Mouse (Mus musculus): ENCODE measurements around the gene Scap. TPM values are rescaled to one million over a fixed set of nuclear protein-coding genes. Genes with fewer than 3 reads are reported as not detected.
"Not testable (repeated sequence)": the region's sequence is repeated elsewhere in the genome, so short reads cannot be mapped to it uniquely, and the experiment has no call there.

The Scap gene
- polyA plus RNA-seq, 1 experiment from 2014 or later = 38.8 TPM

DNA sequence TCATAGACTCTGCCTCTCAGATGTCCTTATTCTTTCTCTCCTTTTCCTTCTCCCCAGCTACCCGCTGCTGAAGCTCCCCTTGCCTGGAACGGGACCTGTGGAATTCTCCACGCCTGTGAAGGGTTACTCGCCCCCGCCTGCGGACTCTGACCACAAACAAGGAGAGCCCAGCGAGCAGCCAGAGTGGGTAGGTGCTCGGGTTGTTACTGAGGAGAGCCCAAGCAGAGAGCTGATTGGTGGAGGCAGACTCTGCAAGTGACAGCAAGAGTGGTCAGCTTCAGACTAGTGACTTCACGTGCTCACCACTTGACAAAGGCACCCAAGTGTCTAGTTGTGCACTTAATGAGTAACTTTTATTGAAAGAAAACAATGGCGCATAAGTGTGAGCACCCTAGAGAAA lies 29.2 kb downstream of the Scap start:
- WGBS = 86% methylated on average over 10 of the region's 10 CpGs

GRCm38 (mm10) chr9:110366746-110367145 lies 33.7 kb downstream of the Scap start:
- peaks cover 43% of the 10 kb centered on the region for H3K36me3 ChIP-seq
- no peak overlapping the region for H3K27ac ChIP-seq
- no peaks in the 10 kb centered on the region for H3K4me1 ChIP-seq
- H3K27me3 ChIP-seq = no peaks in the 10 kb centered on the region
- H3K9ac ChIP-seq = no peak overlapping the region
- no peak overlapping the region for H3K4me2 ChIP-seq
- H3K4me3 ChIP-seq = no peak overlapping the region
- ATAC-seq (ENCODE audit: insufficient number of reproducible peaks, low FRiP score, low TSS enrichment, low read depth) = no peak
- WGBS = 69% methylated on average over 5 of the region's 5 CpGs
- no peaks in the 10 kb centered on the region for H3K9me3 ChIP-seq

More for the DNA sequence above, 29.2 kb downstream of the Scap start:
- H3K9ac ChIP-seq = no peak overlapping the region
- no peak overlapping the region for H3K4me3 ChIP-seq
- H3K27ac ChIP-seq = no peak overlapping the region
- ATAC-seq (ENCODE audit: insufficient number of reproducible peaks, low FRiP score, low TSS enrichment, low read depth) = no peak
- no peaks in the 10 kb centered on the region for H3K27me3 ChIP-seq
- H3K4me2 ChIP-seq = no peak overlapping the region
- H3K9me3 ChIP-seq = no peaks in the 10 kb centered on the region
- peaks cover 36% of the 10 kb centered on the region for H3K36me3 ChIP-seq
- H3K4me1 ChIP-seq = no peaks in the 10 kb centered on the region

- no peak overlapping the region for H3K27ac ChIP-seq
- no peaks in the 10 kb centered on the region for H3K9me3 ChIP-seq
- WGBS = 59% methylated on average over 3 of the region's 3 CpGs
- no peak overlapping the region for H3K4me3 ChIP-seq
- peaks cover 43% of the 10 kb centered on the region for H3K36me3 ChIP-seq
- no peaks in the 10 kb centered on the region for H3K27me3 ChIP-seq
- H3K9ac ChIP-seq = no peak overlapping the region
- no peak overlapping the region for H3K4me2 ChIP-seq
- H3K4me1 ChIP-seq = no peaks in the 10 kb centered on the region
- ATAC-seq (ENCODE audit: insufficient number of reproducible peaks, low FRiP score, low TSS enrichment, low read depth) = no peak
Observed at GRCm38 (mm10) chr9:110369860-110370259, 36.8 kb downstream of the Scap start.

- no peak overlapping the region for H3K9ac ChIP-seq
- no peaks in the 10 kb centered on the region for H3K4me1 ChIP-seq
- no peak overlapping the region for H3K4me2 ChIP-seq
- 89% methylated on average over 13 of the region's 13 CpGs for WGBS
- peaks cover 56% of the 10 kb centered on the region for H3K36me3 ChIP-seq
- no peak for ATAC-seq (ENCODE audit: insufficient number of reproducible peaks, low FRiP score, low TSS enrichment, low read depth)
- H3K27me3 ChIP-seq = no peaks in the 10 kb centered on the region
- H3K4me3 ChIP-seq = no peak overlapping the region
- H3K9me3 ChIP-seq = no peaks in the 10 kb centered on the region
- no peak overlapping the region for H3K27ac ChIP-seq
Observed at GRCm38 (mm10) chr9:110373871-110374270, 40.8 kb downstream of the Scap start.

- Histone ChIP-seq H3K4me3 (no peak overlapping the region), H3K27me3 (no peaks in the 10 kb centered on the region), H3K36me3 (peaks cover 65% of the 10 kb centered on the region), H3K27ac (no peak overlapping the region), H3K4me1 (no peaks in the 10 kb centered on the region), H3K9me3 (no peaks in the 10 kb centered on the region), H3K4me2 (no peak overlapping the region), H3K9ac (no peak overlapping the region)
- ATAC-seq (ENCODE audit: insufficient number of reproducible peaks, low FRiP score, low TSS enrichment, low read depth) = no peak
- 88% methylated on average over 3 of the region's 3 CpGs for WGBS
Observed at GRCm38 (mm10) chr9:110375668-110376067, 42.6 kb downstream of the Scap start.

GRCm38 (mm10) chr9:110377655-110378054 lies 44.6 kb downstream of the Scap start:
- H3K9me3 ChIP-seq; H3K4me2 ChIP-seq; H3K4me1 ChIP-seq; ATAC-seq (ENCODE audit: insufficient number of reproducible peaks, low FRiP score, low TSS enrichment, low read depth); H3K9ac ChIP-seq; H3K4me3 ChIP-seq; H3K27me3 ChIP-seq; H3K27ac ChIP-seq: not testable (repeated sequence)
- peaks cover 72% of the 10 kb centered on the region for H3K36me3 ChIP-seq
- 85% methylated on average over 15 of the region's 15 CpGs for WGBS

- H3K9me3 ChIP-seq = no peaks in the 10 kb centered on the region
- 90% methylated on average over 8 of the region's 8 CpGs for WGBS
- H3K27ac ChIP-seq = no peak overlapping the region
- peaks cover 3% of the 10 kb centered on the region; the same call in 1 of the 2 replicates for H3K4me1 ChIP-seq
- no peaks in the 10 kb centered on the region for H3K27me3 ChIP-seq
- no peak overlapping the region for H3K4me3 ChIP-seq
- no peak for ATAC-seq (ENCODE audit: insufficient number of reproducible peaks, low FRiP score, low TSS enrichment, low read depth)
- H3K36me3 ChIP-seq = peaks cover 77% of the 10 kb centered on the region
- no peak overlapping the region for H3K9ac ChIP-seq
- no peak overlapping the region for H3K4me2 ChIP-seq
Observed at GRCm38 (mm10) chr9:110379361-110379760, 46.3 kb downstream of the Scap start.

DNA sequence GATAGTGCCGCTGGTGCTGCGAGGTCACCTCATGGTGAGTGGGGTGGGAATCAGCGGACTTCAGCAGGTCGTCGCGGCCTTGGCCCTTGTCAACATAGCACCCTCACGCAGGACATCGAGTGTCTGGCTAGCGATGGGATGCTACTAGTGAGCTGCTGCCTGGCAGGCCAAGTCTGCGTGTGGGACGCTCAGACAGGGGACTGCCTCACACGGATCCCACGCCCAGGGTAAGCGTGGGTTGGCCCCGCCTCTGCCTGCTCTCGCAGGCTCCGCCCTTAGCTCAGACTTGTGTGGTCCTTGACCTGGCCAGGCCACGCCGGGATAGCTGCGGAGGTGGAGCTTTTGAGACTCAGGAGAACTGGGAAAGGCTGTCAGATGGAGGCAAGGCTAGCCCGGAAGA lies 47.6 kb downstream of the Scap start:
- H3K27me3 ChIP-seq = no peaks in the 10 kb centered on the region
- no peaks in the 10 kb centered on the region for H3K9me3 ChIP-seq
- 0 out of 2 replicates have a peak overlapping the region, but pooled peaks have one; percentile 3 for H3K4me2 ChIP-seq
- peaks cover 3% of the 10 kb centered on the region; the same call in 1 of the 2 replicates for H3K4me1 ChIP-seq
- ATAC-seq (ENCODE audit: insufficient number of reproducible peaks, low FRiP score, low TSS enrichment, low read depth) = no peak
- H3K27ac ChIP-seq = no peak overlapping the region
- no peak overlapping the region for H3K9ac ChIP-seq
- no peak overlapping the region for H3K4me3 ChIP-seq
- WGBS = 45% methylated on average over 21 of the region's 21 CpGs
- H3K36me3 ChIP-seq = peaks cover 88% of the 10 kb centered on the region

DNA sequence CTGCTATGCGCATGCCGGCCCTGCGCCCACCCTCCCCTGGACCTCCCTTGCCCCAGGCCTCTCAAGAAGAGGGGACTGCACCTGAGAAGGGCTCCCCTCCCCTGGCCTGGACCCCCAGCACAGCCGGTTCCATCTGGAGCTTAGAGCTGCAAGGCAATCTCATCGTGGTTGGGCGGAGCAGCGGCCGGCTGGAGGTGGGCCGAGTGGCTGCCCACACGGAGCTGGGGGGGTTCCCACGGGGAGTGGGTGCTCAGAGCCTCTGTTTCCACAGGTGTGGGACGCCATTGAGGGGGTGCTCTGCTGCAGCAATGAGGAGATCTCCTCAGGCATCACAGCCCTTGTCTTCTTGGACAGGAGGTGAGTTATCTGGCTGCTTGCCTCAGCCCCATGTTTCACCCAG lies 48.2 kb downstream of the Scap start:
- peaks cover 90% of the 10 kb centered on the region for H3K36me3 ChIP-seq
- H3K9ac ChIP-seq = no peak overlapping the region
- WGBS = 76% methylated on average over 12 of the region's 12 CpGs
- H3K27me3 ChIP-seq = no peaks in the 10 kb centered on the region
- H3K4me1 ChIP-seq = peaks cover 3% of the 10 kb centered on the region; the same call in 1 of the 2 replicates
- H3K4me2 ChIP-seq = no peak overlapping the region
- no peak for ATAC-seq (ENCODE audit: insufficient number of reproducible peaks, low FRiP score, low TSS enrichment, low read depth)
- no peak overlapping the region for H3K27ac ChIP-seq
- no peak overlapping the region for H3K4me3 ChIP-seq
- H3K9me3 ChIP-seq = no peaks in the 10 kb centered on the region

- Histone ChIP-seq H3K4me1 (peaks cover 3% of the 10 kb centered on the region; the same call in 1 of the 2 replicates), H3K27me3 (no peaks in the 10 kb centered on the region), H3K4me3 (no peak overlapping the region), H3K27ac (no peak overlapping the region), H3K4me2 (no peak overlapping the region), H3K9me3 (no peaks in the 10 kb centered on the region), H3K9ac (no peak overlapping the region), H3K36me3 (peaks cover 92% of the 10 kb centered on the region)
- WGBS = 82% methylated on average over 7 of the region's 7 CpGs
- no peak for ATAC-seq (ENCODE audit: insufficient number of reproducible peaks, low FRiP score, low TSS enrichment, low read depth)
Observed at GRCm38 (mm10) chr9:110384369-110384929, 51.4 kb downstream of the Scap start.

DNA sequence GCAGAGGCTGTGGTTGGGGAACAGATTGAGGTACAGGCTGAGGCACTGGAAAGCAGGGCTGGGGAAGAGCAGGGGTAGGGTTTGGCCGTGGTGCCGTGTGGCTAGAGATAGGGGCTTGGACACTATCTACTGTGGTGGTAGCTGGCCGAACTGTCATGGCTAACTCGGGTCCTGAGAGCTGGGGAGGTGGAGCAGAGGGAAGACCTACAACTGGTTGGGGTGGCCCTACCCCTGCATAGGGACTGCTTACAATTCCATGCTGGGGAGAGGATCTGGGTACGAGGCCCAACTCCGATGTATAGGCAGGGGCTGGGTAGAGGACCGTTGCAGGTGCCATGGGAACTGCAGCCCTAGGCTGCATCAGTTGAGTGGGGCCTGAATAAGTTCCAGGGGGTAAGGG lies 54.9 kb downstream of the Scap start:
- no peaks in the 10 kb centered on the region for H3K4me1 ChIP-seq
- WGBS = 94% methylated on average over 7 of the region's 7 CpGs
- no peak overlapping the region for H3K27ac ChIP-seq
- ATAC-seq (ENCODE audit: insufficient number of reproducible peaks, low FRiP score, low TSS enrichment, low read depth) = no peak
- no peak overlapping the region for H3K9ac ChIP-seq
- no peak overlapping the region for H3K4me2 ChIP-seq
- no peak overlapping the region for H3K4me3 ChIP-seq
- H3K9me3 ChIP-seq = no peaks in the 10 kb centered on the region
- peaks cover 99% of the 10 kb centered on the region for H3K36me3 ChIP-seq
- no peaks in the 10 kb centered on the region for H3K27me3 ChIP-seq

GRCm38 (mm10) chr9:110390843-110391242 lies 57.8 kb downstream of the Scap start:
- WGBS = 95% methylated on average over 3 of the region's 3 CpGs
- Histone ChIP-seq H3K27ac (no peak overlapping the region), H3K9ac (no peak overlapping the region), H3K36me3 (peaks cover 90% of the 10 kb centered on the region), H3K27me3 (no peaks in the 10 kb centered on the region), H3K4me1 (no peaks in the 10 kb centered on the region), H3K4me3 (no peak overlapping the region), H3K9me3 (no peaks in the 10 kb centered on the region), H3K4me2 (no peak overlapping the region)
- no peak for ATAC-seq (ENCODE audit: insufficient number of reproducible peaks, low FRiP score, low TSS enrichment, low read depth)

- ATAC-seq (ENCODE audit: insufficient number of reproducible peaks, low FRiP score, low TSS enrichment, low read depth) = no peak
- no peaks in the 10 kb centered on the region for H3K27me3 ChIP-seq
- no peak overlapping the region for H3K4me2 ChIP-seq
- no peaks in the 10 kb centered on the region for H3K9me3 ChIP-seq
- 94% methylated on average over 4 of the region's 4 CpGs for WGBS
- no peak overlapping the region for H3K4me3 ChIP-seq
- no peak overlapping the region for H3K27ac ChIP-seq
- no peaks in the 10 kb centered on the region for H3K4me1 ChIP-seq
- no peak overlapping the region for H3K9ac ChIP-seq
- H3K36me3 ChIP-seq = peaks cover 83% of the 10 kb centered on the region
Observed at GRCm38 (mm10) chr9:110393295-110393694, 60.2 kb downstream of the Scap start.
